Mouse (Mus musculus) erythroblast, embryonic 14.5 days (primary cell): ENCODE measurements around the gene Kank2.

Source experiments
- GATA1 ChIP-seq: IDR thresholded peaks from 2 replicates; pipeline ENCODE4 v1.6.1; 2012; ENCODE audit warnings: low read length, inconsistent platforms, mixed read lengths
- TAL1 ChIP-seq: IDR thresholded peaks from 3 replicates; pipeline ENCODE4 v1.6.1; 2012; ENCODE audit warnings: low read length, inconsistent platforms, mixed read lengths

GRCm38 (mm10) chr9:21801121-21801520, 2.6 kb upstream of the Kank2 start:
- TF ChIP-seq TAL1 (no peak), GATA1 (no peak)
